Mouse (Mus musculus) fibroblast of lung, adult 2 months (primary cell): ENCODE results near the gene Kdm1b.

Experiments
- DNase-seq: peaks from one replicate; pipeline ENCODE4 v3.0.0-alpha.2; 2011; ENCODE audit warnings: low read depth

Gene Kdm1b

DNA sequence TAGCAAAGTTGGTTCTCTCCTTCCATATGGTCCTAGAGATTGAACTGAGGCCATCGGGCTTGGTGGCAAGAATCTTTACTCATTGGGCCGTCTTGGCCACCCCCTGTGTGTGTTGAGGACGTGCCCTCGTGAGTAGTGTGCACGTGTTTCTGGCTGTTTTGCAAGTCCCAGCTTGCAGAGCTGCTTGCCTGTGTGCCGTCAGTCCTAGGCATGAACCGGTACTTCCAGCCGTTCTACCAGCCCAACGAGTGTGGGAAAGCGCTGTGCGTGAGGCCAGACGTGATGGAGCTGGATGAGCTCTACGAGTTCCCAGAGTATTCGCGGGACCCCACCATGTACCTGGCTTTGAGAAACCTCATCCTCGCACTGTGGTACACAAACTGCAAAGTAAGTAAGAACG, 19.5 kb downstream of the Kdm1b start:
- no peak for DNase-seq

DNA sequence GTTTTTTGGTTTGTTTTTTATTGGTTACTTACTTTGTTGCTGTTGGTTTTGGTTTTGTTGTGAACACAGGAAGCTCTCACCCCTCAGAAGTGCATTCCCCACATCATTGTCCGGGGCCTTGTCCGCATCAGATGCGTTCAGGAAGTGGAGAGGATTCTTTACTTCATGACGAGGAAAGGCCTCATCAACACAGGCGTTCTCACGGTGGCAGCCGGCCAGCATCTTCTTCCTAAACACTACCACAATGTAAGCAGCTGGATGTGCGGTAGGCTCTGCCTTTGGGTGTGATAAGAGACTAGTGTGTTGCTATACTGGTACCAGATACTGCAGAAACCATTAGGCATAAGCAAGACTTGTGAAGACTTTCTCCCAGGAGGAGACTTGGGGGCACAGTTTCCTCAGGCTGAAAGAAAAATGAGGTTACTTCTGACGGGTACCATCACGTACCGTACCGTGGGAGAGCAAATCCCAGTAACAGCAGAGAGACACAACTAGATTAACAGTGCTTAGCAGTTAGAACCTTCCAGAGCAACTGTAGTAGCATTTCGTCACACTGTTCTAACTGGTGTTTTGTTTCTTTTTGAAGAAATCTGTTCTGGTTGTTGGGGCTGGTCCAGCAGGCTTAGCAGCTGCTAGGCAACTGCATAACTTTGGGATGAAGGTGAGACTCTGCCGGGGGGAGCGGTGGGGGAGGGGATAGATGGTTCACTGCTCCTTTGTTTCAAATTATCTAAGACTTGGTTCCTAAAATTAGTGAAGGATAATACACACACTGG, 20.9 kb downstream of the Kdm1b start:
- DNase-seq, result no peak

DNA sequence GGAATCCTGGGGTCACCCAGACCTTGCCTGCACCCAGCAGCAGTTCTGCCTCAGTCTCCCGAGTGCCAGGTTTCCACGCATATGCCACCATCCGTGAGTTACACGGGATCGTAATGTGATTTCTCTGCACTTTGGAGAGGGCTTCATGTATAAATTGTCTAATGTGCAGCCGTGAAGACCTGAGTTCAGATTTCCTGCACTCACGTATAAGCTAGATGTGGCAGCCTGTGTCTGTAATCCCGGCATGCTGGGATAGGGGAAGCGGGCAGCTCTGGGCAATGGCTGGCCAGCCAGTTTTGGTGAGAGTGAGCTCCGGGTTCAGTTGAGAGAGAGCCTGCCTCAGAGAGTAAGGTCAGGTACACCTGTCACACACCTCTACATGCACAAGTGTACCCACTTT, 23.2 kb downstream of the Kdm1b start:
- DNase-seq, result no peak

DNA sequence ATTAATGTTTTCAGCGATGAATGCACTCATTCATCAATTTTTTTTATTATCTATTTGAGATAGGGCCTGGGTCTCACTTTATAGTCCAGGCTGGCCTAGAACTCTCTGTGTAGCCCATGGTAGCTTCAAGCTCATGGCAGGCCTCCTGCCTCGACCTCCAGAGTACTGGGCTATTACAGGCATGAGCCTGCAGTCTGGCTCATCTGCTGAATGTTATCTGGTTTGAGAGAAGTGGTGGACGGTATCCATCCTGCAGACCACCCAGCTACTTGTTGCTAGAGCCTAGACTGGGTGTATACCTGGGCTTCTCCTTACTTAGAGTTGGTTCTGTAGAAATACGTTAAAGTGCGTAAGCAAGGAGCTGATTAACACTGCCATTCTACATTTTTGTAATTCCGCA, 23.7 kb downstream of the Kdm1b start:
- DNase-seq, result no peak

DNA sequence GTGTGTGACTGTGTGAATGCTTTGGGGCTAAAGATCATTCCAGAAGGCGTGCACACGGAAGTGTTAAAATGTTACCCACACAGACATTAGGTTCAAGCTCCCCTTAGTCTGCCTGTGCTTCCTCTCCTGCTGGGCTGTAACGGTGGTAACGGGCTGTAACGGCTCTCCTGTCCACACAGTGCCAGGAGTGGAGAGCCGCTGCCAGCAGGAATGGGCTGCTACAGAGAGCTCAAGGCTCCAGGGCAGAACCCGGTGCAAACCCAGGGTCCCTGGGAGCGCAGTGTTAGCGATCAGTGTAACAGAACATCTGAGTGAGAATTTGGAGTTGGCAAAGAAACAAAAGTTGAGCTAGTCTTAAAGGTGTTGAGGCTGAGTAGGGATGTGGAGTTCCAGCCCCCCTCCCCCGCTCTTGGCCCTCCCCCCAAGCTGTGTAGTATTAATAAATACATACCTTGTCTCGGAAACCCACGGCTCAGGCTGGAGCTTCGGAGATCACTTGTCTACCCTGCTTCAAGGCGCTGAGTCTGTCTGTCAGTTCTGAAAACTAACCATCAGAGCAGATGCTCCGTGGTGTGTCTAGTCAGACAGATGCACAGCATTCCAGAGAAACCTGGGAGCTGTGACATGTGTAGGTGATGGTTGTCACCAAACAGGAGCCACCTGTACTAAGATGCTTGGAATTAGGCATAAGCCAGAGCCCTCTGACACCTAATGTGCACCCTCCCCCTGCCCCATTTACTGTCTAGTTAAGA, 27.2 kb downstream of the Kdm1b start:
- DNase-seq, result no peak

DNA sequence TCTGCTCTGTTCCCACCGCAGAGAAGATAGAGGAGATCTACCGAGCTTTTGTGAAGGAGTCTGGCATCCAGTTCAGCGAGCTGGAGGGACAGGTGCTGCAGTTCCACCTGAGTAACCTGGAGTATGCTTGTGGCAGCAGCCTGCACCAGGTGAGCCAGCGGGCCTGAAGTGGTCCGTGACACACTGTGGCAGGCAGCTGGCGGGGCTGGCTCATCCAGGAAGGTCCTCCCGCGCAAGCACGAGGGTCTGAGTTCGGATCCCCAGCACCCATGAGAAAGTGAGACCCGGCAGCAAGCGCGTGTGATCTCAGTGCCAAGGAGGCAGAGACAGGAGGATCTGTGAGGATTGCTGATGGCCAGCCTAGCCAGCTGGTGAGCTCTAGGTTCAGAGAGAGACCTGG, 28.6 kb downstream of the Kdm1b start:
- DNase-seq, result no peak

DNA sequence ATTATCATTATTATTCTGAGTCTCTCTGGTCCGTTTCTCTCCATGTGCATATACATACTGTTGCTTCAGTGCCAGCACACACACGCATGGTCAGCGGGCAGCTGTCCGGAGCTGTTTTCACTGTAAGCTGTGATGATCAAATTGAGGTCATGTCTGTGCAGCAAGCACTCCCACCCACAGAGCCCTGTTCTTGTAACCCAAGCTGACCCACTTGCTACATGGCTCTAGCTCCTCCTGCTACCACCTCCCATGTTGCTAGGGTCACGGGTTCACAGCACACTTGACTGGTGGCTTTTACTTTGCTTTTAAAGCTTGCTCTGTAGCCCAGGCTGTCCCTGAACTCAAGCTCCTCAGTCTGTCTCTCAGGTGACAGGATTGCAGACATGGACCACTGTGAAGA, 29.2 kb downstream of the Kdm1b start:
- DNase-seq, result no peak

DNA sequence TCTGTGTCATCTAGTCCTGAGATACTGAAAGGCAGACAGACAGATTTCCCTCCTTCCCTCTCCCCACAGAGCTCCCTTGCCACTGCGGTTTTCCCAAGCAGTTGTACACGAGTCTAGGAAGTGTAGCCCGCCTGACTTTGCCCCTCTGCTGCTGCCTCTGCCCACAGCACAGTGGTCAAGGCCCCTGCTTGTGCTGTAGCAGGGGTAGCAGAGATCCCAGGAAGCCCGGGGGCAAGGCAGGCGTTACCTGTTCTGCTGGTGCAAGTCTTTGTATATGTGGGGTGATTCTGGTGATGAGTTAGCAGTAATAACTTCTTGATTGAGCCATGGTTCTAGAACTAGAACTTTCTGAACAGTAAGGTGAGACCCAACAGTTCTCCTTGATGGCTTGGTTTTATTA, 32.9 kb downstream of the Kdm1b start:
- DNase-seq, result no peak

DNA sequence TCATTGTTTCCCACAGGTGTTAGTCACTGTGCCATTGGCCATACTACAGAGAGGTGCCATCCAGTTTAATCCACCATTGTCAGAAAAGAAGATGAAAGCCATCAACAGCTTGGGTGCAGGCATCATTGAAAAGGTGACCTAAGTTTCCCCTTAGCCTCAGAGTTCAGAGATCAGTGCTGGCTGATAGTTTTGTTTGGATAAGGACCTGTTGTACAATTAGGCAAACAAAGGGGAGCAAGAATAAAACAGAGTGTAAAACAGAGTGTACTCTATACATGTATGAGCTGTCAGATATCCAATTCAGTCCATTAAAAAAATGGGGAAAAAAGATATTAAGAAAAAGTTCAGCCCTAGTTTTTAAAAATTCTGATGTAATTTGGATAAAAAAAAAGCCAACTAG, 34.1 kb downstream of the Kdm1b start:
- no peak for DNase-seq

DNA sequence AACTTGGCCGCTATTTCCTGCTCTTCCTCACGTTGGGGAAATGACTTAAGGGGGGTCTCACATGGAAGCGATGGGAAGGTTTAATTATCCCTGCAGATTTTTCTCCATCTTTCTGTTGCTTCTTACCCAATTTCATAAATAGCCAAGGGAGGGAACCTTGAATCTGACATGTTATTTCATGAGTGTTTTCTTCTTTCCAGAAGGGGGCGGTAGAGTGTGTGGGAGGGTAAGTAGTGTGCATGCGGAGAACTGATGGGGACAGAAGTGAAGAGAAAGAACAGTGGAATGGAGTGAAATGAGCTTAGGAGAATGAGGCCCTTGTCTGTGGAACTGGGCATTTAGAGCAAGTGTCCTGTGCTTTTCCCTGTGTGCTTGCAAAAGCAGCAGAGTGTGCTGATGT, 35.5 kb downstream of the Kdm1b start:
- DNase-seq, result no peak

DNA sequence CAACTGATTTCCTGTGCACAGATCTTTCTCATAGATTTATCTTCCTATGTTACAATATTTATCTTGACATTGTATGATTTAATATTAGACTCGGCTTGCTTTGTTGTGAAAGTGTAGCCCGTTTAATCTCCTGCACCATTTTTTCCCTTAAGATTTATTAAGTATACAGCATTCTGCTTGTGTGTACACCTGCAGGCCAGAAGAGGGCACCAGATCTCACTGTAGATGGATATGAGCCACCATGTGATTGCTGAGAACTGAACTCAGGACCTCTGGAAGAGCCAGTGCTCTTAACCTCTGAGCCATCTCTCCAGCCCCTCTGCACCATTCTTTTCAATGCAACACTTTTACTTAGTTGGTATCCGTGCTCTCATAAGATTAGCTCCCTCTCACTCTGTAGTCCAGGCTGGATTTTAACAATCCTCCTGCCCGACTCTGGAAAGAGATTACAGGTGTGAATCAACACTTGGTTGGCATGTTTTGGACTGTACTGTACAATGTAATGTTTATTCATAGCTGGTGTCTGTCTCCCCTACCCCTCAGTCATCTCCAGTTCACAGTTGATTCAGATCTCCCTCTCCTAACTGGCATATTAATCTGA, 37.7 kb downstream of the Kdm1b start:
- DNase-seq, result no peak

DNA sequence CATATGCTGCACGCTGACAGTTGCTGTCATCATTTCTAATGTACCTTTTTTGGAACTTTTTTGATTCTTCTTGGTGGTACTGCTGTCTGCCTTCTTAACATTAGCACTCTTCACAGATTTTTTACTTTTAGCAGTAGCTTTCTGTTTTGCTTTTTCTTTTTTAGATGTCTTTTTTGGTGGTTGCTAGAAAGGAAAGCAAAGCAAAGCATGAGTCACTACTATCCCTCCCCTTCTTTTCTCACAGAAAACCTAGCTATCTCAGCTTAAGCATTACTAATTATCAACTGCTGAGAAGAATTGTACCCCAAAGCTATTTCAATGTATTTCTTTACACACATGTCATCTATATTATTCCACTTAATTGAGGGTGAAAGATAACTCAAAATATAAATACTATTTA, 45.1 kb downstream of the Kdm1b start:
- DNase-seq, result no peak

DNA sequence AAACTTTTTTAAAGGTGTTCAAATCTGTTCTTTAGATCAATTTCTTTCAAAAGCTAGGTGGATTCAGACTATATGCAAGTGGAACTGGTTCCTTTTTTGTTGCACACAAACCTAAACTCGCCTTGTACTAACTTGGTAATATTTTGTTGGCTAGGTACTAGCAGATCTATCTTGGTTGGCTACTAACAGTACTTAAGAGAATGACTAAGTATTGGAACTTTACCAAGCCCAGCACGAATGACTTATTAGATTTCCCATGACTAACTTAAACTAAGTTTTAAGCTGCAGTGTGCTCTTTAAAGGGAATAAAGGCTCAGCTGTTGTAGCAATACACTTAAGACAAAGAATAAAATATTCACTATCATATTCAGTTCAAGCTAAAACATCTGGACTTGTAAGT, 46.0 kb downstream of the Kdm1b start:
- peak; percentile 40 for DNase-seq

DNA sequence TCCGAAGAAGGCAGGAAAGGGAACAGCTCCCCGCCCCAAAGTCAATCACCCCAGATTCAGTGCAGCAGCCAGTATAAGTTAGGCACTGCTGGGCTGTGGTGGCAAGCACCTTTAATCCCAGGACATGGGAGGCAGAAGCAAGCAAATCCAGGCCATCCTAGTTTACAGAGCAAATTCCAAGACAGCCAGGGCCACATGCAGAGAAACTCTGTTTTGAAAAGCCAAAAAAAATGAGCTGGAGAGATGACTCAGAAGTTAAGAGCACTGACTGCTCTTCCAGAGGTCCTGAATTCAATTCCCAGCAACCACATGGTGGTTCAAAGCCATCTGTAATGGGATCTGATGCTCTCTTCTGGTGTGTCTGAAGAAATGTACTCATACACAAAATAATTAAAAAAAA, 50.5 kb downstream of the Kdm1b start:
- DNase-seq, result no peak

DNA sequence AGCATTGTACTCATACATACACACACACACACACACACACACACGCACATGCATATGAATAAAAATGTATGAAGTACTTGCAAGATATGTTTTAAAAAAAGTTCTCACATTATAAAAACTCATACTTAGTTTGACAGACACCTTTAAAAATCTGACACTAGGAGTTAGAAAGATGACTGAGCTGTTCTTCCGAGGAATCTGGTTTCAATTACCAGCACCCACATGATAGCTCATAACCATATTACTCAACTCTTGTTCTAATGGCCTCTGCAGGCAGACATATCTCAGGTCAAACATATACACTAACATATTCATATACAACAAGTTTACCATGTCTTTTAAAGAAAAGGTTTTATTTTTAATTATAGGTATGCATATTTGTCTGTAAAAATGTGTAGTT, 53.3 kb downstream of the Kdm1b start:
- DNase-seq, result no peak

DNA sequence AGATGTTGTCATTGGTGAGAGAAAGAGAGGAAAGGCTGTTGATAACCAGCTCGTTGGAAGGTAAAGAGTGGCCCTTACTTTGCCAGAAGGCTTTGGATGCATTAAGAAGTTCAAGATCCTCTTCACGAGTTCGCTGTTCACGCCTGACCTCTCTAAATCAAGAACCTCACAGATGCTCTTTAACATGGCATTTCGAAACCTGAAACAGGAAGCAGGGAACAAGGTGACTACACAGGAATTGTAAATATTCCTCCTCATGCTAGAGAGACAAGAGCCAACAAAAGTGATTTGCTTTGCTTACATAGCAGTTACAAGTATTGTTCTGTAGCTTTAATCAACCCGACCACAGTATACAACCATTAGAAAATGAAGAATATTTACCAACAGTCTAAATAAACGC, 56.0 kb downstream of the Kdm1b start:
- no peak for DNase-seq

DNA sequence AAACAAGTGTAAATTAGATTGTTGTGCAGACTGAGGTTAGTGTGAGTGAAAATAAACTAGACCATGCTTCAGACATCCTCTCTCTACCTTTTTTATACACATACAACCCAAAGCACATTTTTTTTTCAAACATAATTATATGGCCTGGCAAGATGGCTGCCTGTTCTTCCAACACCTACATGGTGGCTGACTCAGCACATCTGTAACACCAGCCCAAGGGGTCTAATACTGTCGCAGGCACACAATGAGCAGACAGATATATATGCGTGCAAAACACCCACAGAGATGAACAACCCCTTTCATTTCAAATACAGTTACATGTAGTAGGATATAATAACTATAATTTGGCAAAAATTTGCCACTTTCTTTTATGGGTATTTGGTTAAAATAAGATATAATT, 57.3 kb downstream of the Kdm1b start:
- no peak for DNase-seq

DNA sequence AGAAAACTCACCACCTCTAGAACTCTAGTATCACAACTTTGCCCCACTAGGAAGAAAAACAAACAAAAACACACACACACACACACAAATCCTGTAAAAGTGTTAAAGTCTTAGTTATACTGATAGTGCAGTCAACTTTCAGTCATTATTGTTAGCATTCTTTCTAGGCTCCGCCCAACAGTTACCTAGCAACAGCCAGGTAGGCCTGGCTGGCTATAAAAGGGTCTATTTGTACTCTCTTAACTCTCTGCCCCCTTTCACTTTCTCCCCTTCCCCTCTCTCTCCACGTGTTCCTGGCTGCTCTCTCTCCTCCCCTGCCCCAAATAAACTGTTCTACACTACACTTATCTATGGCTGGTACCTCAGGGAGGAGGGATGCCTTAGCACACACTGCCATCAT, 60.8 kb downstream of the Kdm1b start:
- no peak for DNase-seq

DNA sequence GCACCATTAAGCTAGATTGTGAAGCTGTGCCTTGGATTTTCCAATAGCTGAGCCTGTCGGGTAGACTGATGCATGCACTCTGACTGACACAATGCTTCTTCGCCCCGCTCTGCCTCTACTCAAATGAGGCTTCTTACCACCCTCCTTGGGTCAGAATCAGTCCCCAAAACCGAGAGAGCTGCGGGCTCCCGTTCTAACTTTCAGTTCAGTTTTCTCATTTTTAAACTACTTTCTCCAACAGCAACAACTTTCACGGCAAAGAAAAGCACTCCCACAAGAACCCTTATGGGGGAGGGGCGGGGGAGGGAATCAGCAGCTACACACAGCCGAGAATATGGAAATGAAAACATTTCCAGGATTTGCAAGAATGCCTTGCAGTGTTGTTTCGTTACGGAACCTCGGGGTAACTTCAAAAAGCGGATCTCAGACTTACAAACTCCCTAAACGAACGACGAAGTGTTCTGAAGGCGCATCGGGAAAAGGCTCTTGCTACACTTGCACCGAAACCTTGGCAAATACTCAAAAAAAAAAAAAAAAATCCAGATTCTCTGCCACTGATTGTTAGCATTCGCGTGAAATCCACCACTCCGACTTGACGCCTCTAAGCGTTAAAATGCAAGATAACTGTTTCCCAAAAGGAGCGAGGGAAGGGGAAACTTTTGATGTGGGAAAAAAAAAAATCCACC, 61.7 kb downstream of the Kdm1b start:
- no peak for DNase-seq

DNA sequence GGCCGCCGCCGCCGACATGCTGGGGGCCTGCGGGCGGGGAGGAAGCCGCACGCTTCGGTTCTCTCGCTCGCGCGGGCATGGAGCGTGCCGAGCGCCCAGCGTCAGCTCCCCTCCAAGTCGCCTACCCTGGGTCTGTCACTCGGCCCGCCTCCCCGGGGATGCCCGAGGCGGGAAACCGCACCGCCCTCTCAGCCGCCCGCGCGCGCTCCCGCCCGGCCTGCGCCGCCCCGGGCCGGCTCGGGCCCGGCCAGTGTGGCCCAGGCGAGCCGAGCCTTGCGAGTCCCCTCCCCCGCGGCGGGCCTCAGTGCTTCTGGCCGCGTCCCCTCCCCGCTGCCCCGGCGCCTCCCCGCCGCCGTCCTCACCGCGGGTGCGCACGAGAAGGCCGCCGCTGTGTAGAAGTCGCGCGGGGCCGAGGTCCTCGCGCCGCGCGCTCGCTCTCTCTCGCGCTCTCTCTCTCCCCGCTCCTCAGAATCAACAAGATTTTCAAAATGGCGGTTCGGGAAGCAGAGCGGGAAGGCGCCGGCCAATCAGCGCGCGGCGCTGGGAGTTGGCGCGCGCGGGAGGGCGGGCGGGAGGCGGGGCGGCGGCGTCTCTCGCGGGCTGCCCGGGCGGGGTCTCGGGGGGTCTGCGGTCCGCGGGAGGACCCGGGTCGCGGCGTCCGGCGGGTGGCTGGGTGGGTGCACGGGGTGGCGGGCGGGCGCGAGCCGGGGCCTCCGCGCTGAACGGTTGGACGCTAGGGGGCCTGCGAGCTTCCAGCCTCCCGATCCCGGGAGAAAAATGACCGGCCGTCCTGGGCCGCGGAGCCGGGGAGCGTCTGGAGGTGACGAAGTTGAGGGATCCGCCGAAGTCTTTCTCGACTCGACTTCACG, 62.6 kb downstream of the Kdm1b start, which contains the start of gene Dek:
Gene Dek, minus strand, starts transcription at position 491 of the 869 bp plus-strand sequence.
- DNase-seq, result no peak

DNA sequence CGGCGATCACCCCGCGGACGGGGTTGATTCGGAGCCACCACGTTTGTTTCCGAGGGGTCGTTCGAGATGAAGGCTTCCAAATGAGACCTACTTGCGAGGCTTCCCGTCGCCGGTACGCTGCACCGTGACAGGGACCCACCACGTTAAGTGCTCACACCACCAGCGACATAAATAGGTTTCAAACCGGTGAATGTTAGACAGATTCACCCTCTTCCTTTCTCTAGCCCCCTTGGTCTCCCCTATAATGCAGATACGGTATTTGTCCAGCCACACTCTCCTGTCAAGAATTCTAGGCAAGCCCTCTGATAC, 63.2 kb downstream of the Kdm1b start:
- no peak for DNase-seq

DNA sequence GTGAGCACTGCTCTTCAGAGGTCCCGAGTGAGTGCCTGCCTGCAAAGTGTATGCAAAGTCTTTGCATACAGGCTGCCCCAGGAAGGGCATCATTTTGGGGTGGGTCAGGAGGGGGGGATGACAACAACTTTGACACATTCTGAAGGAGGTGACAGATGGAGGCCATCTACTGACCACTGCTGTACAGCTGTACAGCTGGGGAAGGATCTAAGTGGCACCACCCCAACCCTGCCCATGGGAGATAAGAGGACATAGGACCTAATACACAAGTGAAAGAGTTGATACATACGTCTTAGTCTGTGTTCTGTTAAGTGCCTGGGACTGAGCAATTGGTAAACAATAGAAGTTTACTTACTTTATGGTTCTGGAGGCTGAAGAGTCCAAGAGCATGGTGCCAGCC, 65.9 kb downstream of the Kdm1b start:
- no peak for DNase-seq
